Mouse (Mus musculus): ENCODE results near the gene Cldn20.

DNA sequence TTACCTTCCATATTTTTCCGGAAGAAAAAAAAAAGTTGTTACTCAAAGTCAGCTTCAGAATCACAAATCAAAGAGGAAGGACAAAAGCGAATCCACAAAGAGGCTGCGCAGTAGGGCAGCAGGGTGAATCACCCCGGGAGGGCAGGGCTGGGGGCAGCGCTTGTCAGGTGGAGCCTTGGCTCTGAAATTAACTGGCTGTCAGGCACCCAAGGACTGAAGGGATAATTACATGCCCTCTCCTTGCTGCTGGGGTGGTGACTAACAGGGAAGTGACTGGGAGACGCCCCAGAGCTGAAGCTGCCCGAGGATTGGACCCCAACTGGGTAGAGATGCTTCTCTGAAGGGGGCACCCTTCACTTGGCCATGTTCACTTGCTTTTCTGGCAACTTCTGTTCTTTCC lies 46.5 kb upstream of the Cldn20 start:
- TF ChIP-seq CTCF (IDR thresholded peaks at IDR 0.05; ENCODE audit: borderline replicate concordance, insufficient read depth, low read depth, low read length): no peak
- TF ChIP-seq POLR2A (IDR thresholded peaks at IDR 0.05; ENCODE audit: borderline replicate concordance, insufficient read depth, low read length): no peak

Data from cerebellum, adult 2 months (tissue).